Mouse (Mus musculus) lung, adult 2 months (tissue): ENCODE data around the gene Ncapd2. TPM values are rescaled to one million over a fixed set of nuclear protein-coding genes. Genes with fewer than 3 reads are reported as not detected.

Experiments used
- DNase-seq: peaks from one replicate; pipeline ENCODE4 v3.0.0; 2022
- H3K4me1 ChIP-seq: fragments of 200-500 bp; 2 replicates; pipeline ENCODE4 v1.6.1; 2011; ENCODE audit warnings: low read length; ENCODE audit not compliant: control insufficient read depth, insufficient read depth
- H3K4me3 ChIP-seq: fragments of 200-500 bp; replicated peaks from 2 replicates; pipeline ENCODE3; 2011; ENCODE audit warnings: low read depth, mild to moderate bottlenecking, control low read depth, low read length; ENCODE audit errors: extremely low read depth
- CTCF ChIP-seq: fragments of 200-500 bp; IDR thresholded peaks from 2 replicates; pipeline ENCODE4 v1.5.1; 2011; ENCODE audit warnings: mild to moderate bottlenecking, low read length, control low read depth; ENCODE audit not compliant: insufficient read depth
- POLR2A ChIP-seq: fragments of 200-500 bp; IDR thresholded peaks from 2 replicates; pipeline ENCODE4 v1.6.1; 2011; ENCODE audit warnings: low read depth, mild to moderate bottlenecking, control low read depth, low read length, borderline replicate concordance; ENCODE audit errors: extremely low read depth
- WGBS: fragments of 180-500 bp; shearing (Covaris S2); methylation state at CpG from one replicate; pipeline ENCODE4 v1.1.7; 2018; 5-methylcytosine and 5-hydroxymethylcytosine counted together
- polyA plus RNA-seq: library from polyadenylated mRNA; depleted of rRNA; stranded (reverse); fragments of >200 nt; gene quantifications from 2 replicates; pipeline ENCODE4 v1.2.3, GENCODE M21; 2012

The Ncapd2 gene
- polyA plus RNA-seq, 1 experiment = 34.2 TPM

- WGBS = 82% methylated on average over 5 of the region's 5 CpGs
- H3K4me3 ChIP-seq = no peak overlapping the region
- TF ChIP-seq CTCF = no peak
- TF ChIP-seq POLR2A = no peak
- DNase-seq = no peak
- peaks cover 16% of the 10 kb centered on the region for H3K4me1 ChIP-seq
Observed at GRCm38 (mm10) chr6:125153018-125153389, 38.5 kb downstream of the Ncapd2 start.

DNA sequence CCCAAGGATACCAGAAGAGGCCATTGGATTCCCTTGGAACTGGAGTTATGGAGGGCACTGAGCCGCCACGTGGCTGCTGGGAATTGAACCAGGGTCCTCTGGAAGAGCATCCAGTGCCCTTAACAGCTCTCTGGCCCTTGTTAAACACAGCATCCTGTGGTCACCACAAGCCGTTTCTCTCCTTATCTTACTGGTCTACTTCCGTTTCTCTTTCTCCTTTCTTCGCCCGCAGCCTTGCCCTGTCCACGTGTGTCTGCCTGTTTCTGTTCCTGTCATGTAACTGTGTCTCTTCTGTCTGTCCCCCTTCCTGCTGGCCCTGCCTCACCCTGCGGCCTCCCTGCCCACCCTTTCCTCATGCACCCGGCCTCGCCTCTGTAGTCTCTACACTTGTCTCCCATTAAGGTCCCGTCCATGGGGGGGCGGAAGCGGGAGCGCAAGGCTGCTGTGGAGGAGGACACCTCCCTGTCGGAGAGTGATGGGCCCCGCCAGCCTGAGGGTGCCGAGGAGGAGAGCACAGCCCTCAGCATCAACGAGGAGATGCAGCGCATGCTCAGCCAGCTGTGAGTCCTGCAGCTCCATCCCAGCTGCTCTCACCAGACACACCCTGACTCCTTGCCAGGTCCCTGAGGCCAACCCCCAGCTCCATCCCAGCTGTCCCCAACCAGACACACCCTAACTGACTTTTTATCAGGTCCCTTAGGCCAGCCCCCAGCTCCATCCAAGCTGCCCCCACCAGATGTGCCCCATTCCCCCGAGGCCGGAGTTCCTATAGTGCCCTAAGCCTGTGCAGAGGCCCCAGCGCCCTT, 39.1 kb downstream of the Ncapd2 start:
- no peak overlapping the region for H3K4me3 ChIP-seq
- TF ChIP-seq POLR2A (no peak), CTCF (no peak)
- peaks cover 17% of the 10 kb centered on the region for H3K4me1 ChIP-seq
- 75% methylated on average over 22 of the region's 22 CpGs for WGBS
- no peak for DNase-seq

- DNase-seq = no peak
- Histone ChIP-seq H3K4me1 (peaks cover 21% of the 10 kb centered on the region), H3K4me3 (no peak overlapping the region)
- 56% methylated on average over 7 of the region's 7 CpGs for WGBS
- TF ChIP-seq CTCF (no peak), POLR2A (no peak)
Observed at GRCm38 (mm10) chr6:125149569-125149950, 41.9 kb downstream of the Ncapd2 start.

DNA sequence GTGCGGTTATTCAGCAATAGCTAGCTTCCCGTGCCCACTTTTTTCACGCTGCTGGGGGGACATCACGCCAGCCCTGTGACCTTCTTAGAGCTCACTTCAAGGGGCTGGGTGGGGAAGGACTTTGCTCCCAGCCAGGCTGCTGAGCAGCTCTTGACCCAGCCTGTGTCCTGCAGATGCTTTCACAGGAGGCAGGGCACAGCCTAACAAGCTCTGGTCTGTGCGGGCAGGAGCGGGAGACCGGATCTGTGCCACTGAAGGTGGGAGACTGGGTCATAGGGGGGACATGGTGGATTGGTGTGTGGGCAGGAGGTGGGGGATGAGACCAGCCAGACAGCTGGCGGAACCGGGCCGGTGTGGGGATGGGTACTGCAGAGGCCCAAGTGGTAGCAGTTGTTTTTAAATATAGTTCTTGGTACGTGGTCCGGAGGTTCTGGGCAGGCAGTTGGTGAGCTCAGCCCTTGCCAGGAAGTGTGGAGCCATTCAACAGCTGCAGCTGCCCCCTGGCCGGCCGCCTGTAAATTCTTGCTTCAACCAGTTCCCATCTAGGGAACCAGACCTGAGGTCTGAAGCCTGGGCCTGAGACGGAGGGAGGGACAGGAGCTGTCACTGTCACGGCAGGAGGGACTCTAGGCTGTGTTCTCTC, 42.5 kb downstream of the Ncapd2 start:
- no peak for DNase-seq
- H3K4me3 ChIP-seq = no peak overlapping the region

GRCm38 (mm10) chr6:125148251-125148925, 43.1 kb downstream of the Ncapd2 start:
- Histone ChIP-seq H3K4me1 (peaks cover 21% of the 10 kb centered on the region), H3K4me3 (no peak overlapping the region)
- no peak for TF ChIP-seq POLR2A
- TF ChIP-seq CTCF = no peak
- DNase-seq = peak; percentile 16
- 43% methylated on average over 18 of the region's 18 CpGs for WGBS

More for the DNA sequence above, 42.5 kb downstream of the Ncapd2 start:
- peaks cover 21% of the 10 kb centered on the region for H3K4me1 ChIP-seq
- TF ChIP-seq CTCF (no peak), POLR2A (no peak)
- 47% methylated on average over 16 of the region's 16 CpGs for WGBS

DNA sequence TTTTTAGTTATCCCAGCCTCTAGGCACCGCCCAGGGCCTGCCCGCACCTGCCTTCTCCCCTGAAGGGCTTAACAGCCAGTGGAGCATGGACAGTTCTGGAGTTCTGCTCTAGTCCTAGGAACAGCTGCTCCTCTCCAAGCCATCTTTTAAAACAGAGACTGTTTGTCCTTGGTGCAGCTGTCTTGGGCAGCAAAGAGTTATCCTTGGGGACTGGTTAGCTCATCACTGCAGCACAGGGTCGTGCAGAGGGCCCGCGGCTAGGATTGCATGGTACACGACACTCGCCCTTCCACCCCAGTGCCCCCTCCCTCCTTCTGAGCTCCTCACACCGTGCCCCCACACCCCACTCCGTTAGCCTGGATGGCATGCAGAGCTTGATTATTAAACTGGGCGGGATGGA, 44.2 kb downstream of the Ncapd2 start:
- TF ChIP-seq CTCF (no peak), POLR2A (no peak)
- 67% methylated on average over 10 of the region's 10 CpGs for WGBS
- no peak for DNase-seq
- Histone ChIP-seq H3K4me3 (no peak overlapping the region), H3K4me1 (peaks cover 21% of the 10 kb centered on the region)

GRCm38 (mm10) chr6:125146797-125147196, 44.7 kb downstream of the Ncapd2 start:
- Histone ChIP-seq H3K4me1 (peaks cover 21% of the 10 kb centered on the region), H3K4me3 (no peak overlapping the region)
- TF ChIP-seq POLR2A (no peak), CTCF (no peak)
- 54% methylated on average over 4 of the region's 4 CpGs for WGBS
- DNase-seq = no peak

GRCm38 (mm10) chr6:125146148-125146547, 45.4 kb downstream of the Ncapd2 start:
- Histone ChIP-seq H3K4me3 (no peak overlapping the region), H3K4me1 (peaks cover 21% of the 10 kb centered on the region)
- TF ChIP-seq POLR2A = no peak
- no peak for TF ChIP-seq CTCF
- WGBS = 56% methylated on average over 7 of the region's 7 CpGs
- no peak for DNase-seq

DNA sequence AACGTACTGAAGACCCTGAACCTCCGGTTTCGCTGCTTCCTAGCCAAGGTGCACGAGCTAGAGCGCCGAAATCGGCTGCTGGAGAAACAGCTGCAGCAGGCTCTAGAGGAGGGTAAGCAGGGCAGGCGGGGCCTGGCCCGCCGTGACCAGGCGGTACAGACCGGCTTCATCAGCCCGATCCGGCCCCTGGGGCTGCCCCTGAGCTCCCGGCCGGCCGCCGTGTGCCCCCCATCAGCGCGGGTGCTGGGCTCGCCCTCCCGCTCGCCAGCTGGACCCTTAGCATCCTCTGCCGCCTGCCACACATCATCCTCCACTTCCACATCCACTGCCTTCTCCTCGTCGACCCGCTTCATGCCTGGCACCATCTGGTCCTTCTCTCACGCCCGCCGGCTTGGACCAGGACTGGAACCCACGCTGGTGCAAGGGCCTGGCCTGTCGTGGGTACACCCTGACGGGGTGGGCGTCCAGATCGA, 46.0 kb downstream of the Ncapd2 start:
- Histone ChIP-seq H3K4me3 (peak overlapping the region; percentile 85), H3K4me1 (peaks cover 21% of the 10 kb centered on the region)
- 3% methylated on average over 35 of the region's 35 CpGs for WGBS
- DNase-seq = no peak
- TF ChIP-seq CTCF = no peak
- no peak for TF ChIP-seq POLR2A

DNA sequence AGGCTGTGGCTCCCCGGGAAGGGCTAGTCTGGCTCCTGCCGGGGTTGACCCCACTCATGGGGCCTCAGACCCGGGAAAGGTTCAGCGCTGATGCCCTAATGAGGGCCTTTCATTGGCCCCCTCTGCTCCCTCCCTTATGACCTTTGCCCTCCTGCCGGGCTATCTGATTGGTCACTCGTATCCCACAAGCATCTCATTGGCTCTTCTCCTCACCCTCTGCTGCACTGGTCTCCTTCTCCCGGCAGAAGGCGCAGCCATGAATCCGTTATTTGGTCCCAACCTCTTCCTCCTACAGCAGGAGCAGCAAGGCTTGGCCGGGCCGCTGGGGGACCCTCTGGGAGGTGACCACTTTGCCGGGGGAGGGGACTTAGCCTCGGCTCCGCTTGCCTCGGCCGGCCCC, 46.5 kb downstream of the Ncapd2 start, which contains the start of gene Iffo1:
Iffo1 (plus strand) TSS at position 241 of the 400 bp plus-strand sequence.
- 2% methylated on average over 16 of the region's 16 CpGs for WGBS
- DNase-seq = peak; percentile 76
- peaks cover 21% of the 10 kb centered on the region for H3K4me1 ChIP-seq
- peak; percentile 52 for TF ChIP-seq CTCF
- TF ChIP-seq POLR2A = peak; percentile 75; the same call in 1 of the 2 replicates
- H3K4me3 ChIP-seq = peak within 1 kb of the TSS; percentile 85
